Mouse (Mus musculus): ENCODE data around the gene Kif26b.

DNA sequence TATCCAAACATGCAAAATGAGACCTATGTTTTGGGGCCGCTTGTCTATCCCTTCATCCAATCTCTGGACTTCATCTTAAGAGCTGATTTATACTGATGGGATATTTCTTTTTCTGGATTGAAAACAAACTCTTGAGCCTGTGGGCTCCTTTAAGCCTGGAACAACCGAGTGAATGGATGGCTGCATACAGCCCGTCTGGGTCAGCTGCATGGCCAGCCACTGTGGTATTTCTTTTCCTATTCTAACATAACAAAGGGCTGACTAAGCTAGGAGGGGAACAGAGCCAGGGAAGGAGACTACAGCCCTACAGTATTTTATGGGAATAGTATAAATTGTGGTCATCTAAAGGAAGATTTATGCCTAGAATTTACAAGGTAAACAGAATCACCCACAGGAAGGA lies 229.5 kb downstream of the Kif26b start:
- TF ChIP-seq CTCF (IDR thresholded peaks at IDR 0.05; ENCODE audit: low read depth, low read length), result no peak
- no peak for TF ChIP-seq POLR2AphosphoS5 (IDR thresholded peaks at IDR 0.05; ENCODE audit: insufficient replicate concordance, low read depth, low read length)

All from G1E (cell line).